Mouse (Mus musculus) hindbrain, embryonic 14.5 days (tissue): ENCODE measurements around the gene Nfix. TPM values are rescaled to one million over a fixed set of nuclear protein-coding genes. Genes with fewer than 3 reads are reported as not detected.

Experiments
- ATAC-seq: fragments of 200-750 bp; cut with Nextera tagmentation; 2 replicates; pipeline ENCODE4 v1.8.0; 2017; ENCODE audit warnings: moderate number of reproducible peaks, mild to moderate bottlenecking, moderate TSS enrichment, moderate library complexity; ENCODE audit not compliant: low FRiP score
- DNase-seq: peaks from one replicate; pipeline ENCODE4 v3.0.0-alpha.2; 2015; ENCODE audit warnings: low spot score
- H3K27ac ChIP-seq: fragments of 300-500 bp; sonication (generic); 2 replicates; pipeline ENCODE4 v1.5.1; 2014; ENCODE audit warnings: mild to moderate bottlenecking, moderate library complexity
- H3K27me3 ChIP-seq: fragments of 300-500 bp; sonication (generic); 2 replicates; pipeline ENCODE4 v1.6.1; 2014; ENCODE audit warnings: mild to moderate bottlenecking, low read length, mixed read lengths; ENCODE audit not compliant: control insufficient read depth, insufficient read depth
- H3K36me3 ChIP-seq: fragments of 300-500 bp; sonication (generic); replicated peaks from 2 replicates; pipeline ENCODE4 v1.6.1; 2014; ENCODE audit not compliant: control insufficient read depth, insufficient read depth
- H3K4me1 ChIP-seq: fragments of 300-500 bp; sonication (generic); replicated peaks from 2 replicates; pipeline ENCODE4 v1.6.1; 2014; ENCODE audit warnings: antibody characterized with exemption, low read length, mixed read lengths; ENCODE audit not compliant: control insufficient read depth, insufficient read depth
- H3K4me2 ChIP-seq: fragments of 300-500 bp; sonication (generic); replicated peaks from 2 replicates; pipeline ENCODE4 v1.6.1; 2014; ENCODE audit warnings: mild to moderate bottlenecking, moderate library complexity
- H3K4me3 ChIP-seq: fragments of 300-500 bp; sonication (generic); replicated peaks from 2 replicates; pipeline ENCODE4 v1.5.1; 2014; ENCODE audit warnings: mild to moderate bottlenecking, low read length
- H3K9ac ChIP-seq: fragments of 300-500 bp; sonication (generic); 2 replicates; pipeline ENCODE4 v1.6.1; 2014
- H3K9me3 ChIP-seq: fragments of 300-500 bp; sonication (generic); 2 replicates; pipeline ENCODE4 v1.6.1; 2016; ENCODE audit warnings: low read length; ENCODE audit not compliant: control insufficient read depth
- WGBS: fragments of 180-500 bp; shearing (Covaris S2); extraction: QIAGEN DNeasy Blood & Tissue Kit; methylation state at CpG from one replicate; pipeline ENCODE4 v1.1.7; 2014; 5-methylcytosine and 5-hydroxymethylcytosine counted together
- polyA plus RNA-seq: library from polyadenylated mRNA; unstranded; fragments of >200 nt; fragmentation: Nextera tagmentation; extraction: Ambion mirVana; gene quantifications from 2 replicates; pipeline ENCODE4 v1.2.1, GENCODE M21; 2014

Nfix gene
- polyA plus RNA-seq, 1 experiment from 2014 or later = 82.4 TPM

DNA sequence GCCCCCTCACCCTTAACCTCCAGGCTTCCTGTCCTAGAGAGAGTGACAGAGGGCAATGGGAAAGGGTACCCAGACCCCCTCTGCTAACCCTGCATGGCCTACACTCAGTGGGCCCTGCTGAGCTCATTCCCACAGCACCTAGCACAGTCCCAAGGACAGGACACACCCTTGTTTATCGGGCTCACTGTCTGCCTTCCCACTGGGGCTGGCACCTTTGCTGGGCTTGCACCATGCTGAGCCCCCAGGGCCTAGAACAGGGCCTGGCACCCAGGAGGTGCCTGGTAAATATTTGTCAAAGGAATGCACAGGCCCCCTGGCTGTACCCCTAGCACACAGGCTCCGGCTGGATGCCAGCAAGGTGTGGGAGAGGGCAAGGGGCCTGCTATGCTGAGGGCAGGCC lies 9.6 kb downstream of the Nfix start:
- Histone ChIP-seq H3K27me3 (peaks cover 89% of the 10 kb centered on the region), H3K9me3 (no peaks in the 10 kb centered on the region), H3K4me2 (no peak overlapping the region), H3K4me3 (no peak overlapping the region), H3K9ac (peak overlapping the region; percentile 40; the same call in 1 of the 2 replicates), H3K27ac (no peak overlapping the region), H3K36me3 (no peaks in the 10 kb centered on the region), H3K4me1 (peaks cover 50% of the 10 kb centered on the region)
- no peak for ATAC-seq
- 70% methylated on average over 2 of the region's 2 CpGs for WGBS
- no peak for DNase-seq

GRCm38 (mm10) chr8:84789855-84790486 lies 10.2 kb downstream of the Nfix start:
- WGBS = 68% methylated on average over 9 of the region's 9 CpGs
- H3K27ac ChIP-seq = no peak overlapping the region
- DNase-seq (no peak), ATAC-seq (no peak)
- no peak overlapping the region for H3K9ac ChIP-seq
- no peak overlapping the region for H3K4me2 ChIP-seq
- no peaks in the 10 kb centered on the region for H3K9me3 ChIP-seq
- no peaks in the 10 kb centered on the region for H3K36me3 ChIP-seq
- no peak overlapping the region for H3K4me3 ChIP-seq
- peaks cover 49% of the 10 kb centered on the region for H3K4me1 ChIP-seq
- H3K27me3 ChIP-seq = peaks cover 92% of the 10 kb centered on the region

DNA sequence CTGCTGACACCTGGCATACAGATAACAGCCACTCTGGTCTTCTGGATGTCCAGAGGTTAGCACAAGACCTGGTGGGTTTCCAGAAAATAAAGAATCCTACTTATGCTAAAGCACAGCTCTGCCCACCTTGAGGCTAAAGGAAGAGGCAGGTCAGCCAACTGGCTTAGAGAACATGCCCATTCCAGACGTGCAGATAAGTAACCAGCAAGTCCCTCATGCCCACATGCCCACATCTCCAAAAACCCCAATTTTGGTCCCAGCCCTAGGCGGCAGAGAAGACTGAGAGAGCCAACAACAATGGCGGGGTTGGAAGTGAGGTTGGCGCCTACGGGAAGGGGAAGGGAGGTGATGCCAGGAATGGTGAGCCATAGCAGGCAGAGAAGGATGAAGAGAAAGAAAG lies 10.8 kb downstream of the Nfix start:
- no peaks in the 10 kb centered on the region for H3K9me3 ChIP-seq
- no peak overlapping the region for H3K4me3 ChIP-seq
- no peak for DNase-seq
- 54% methylated on average over 5 of the region's 5 CpGs for WGBS
- ATAC-seq = no peak
- H3K4me1 ChIP-seq = peaks cover 49% of the 10 kb centered on the region
- H3K36me3 ChIP-seq = no peaks in the 10 kb centered on the region
- no peak overlapping the region for H3K4me2 ChIP-seq
- H3K9ac ChIP-seq = no peak overlapping the region
- H3K27me3 ChIP-seq = peaks cover 92% of the 10 kb centered on the region
- no peak overlapping the region for H3K27ac ChIP-seq

- H3K4me2 ChIP-seq = no peak overlapping the region
- peaks cover 52% of the 10 kb centered on the region for H3K4me1 ChIP-seq
Observed at GRCm38 (mm10) chr8:84788896-84789295, 11.2 kb downstream of the Nfix start.

GRCm38 (mm10) chr8:84787523-84788302 lies 12.4 kb downstream of the Nfix start:
- H3K27me3 ChIP-seq = peaks cover 91% of the 10 kb centered on the region
- H3K9me3 ChIP-seq = no peaks in the 10 kb centered on the region
- H3K4me3 ChIP-seq = no peak overlapping the region
- no peak overlapping the region for H3K9ac ChIP-seq
- 14% methylated on average over 14 of the region's 14 CpGs for WGBS
- H3K4me2 ChIP-seq = no peak overlapping the region
- H3K36me3 ChIP-seq = no peaks in the 10 kb centered on the region
- DNase-seq (no peak), ATAC-seq (no peak)
- H3K4me1 ChIP-seq = peaks cover 51% of the 10 kb centered on the region
- no peak overlapping the region for H3K27ac ChIP-seq

More at GRCm38 (mm10) chr8:84788896-84789295, 11.2 kb downstream of the Nfix start:
- Histone ChIP-seq H3K9me3 (no peaks in the 10 kb centered on the region), H3K4me3 (no peak overlapping the region), H3K27ac (no peak overlapping the region), H3K9ac (0 out of 2 replicates have a peak overlapping the region, but pooled peaks have one; percentile 7), H3K36me3 (no peaks in the 10 kb centered on the region), H3K27me3 (peaks cover 92% of the 10 kb centered on the region)
- WGBS = 16% methylated on average over 11 of the region's 11 CpGs
- ATAC-seq (no peak), DNase-seq (no peak)

DNA sequence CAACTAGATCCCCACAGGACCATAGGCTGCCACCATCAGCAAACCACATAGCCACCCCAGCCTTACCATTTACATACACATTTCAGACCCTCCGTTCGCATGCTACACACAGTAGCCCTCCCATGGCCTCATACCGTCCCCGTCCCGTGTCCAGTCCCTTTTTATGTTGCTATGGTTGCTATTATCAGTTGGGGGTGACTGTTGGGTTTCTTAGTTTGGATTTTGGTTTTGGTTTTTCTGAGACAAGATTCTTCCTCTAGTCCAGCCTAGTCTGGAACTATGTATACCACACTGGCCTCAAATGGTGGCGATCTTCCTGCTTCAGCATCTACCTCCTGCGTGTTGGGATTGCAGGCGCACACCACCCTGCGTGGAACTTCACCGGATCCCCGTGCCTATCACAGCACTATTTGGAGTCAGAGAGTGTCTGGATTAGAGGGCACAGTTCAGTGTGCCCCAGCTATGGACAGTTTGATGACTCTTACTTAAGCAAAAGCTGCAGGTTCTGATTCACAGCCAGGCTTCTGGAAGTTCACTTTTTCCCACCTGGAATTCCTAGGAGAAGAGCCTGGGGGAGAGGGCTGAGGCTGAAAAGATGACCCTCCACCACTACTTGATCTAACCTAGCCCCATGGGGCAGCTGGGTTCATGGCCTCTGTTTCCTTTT lies 13.2 kb downstream of the Nfix start:
- Histone ChIP-seq H3K4me3 (no peak overlapping the region), H3K27ac (no peak overlapping the region), H3K4me2 (no peak overlapping the region), H3K36me3 (no peaks in the 10 kb centered on the region), H3K9ac (no peak overlapping the region; the same call in none of the 2 replicates), H3K9me3 (no peaks in the 10 kb centered on the region), H3K4me1 (peaks cover 47% of the 10 kb centered on the region), H3K27me3 (peaks cover 94% of the 10 kb centered on the region)
- 13% methylated on average over 11 of the region's 11 CpGs for WGBS
- no peak for ATAC-seq
- DNase-seq = no peak

DNA sequence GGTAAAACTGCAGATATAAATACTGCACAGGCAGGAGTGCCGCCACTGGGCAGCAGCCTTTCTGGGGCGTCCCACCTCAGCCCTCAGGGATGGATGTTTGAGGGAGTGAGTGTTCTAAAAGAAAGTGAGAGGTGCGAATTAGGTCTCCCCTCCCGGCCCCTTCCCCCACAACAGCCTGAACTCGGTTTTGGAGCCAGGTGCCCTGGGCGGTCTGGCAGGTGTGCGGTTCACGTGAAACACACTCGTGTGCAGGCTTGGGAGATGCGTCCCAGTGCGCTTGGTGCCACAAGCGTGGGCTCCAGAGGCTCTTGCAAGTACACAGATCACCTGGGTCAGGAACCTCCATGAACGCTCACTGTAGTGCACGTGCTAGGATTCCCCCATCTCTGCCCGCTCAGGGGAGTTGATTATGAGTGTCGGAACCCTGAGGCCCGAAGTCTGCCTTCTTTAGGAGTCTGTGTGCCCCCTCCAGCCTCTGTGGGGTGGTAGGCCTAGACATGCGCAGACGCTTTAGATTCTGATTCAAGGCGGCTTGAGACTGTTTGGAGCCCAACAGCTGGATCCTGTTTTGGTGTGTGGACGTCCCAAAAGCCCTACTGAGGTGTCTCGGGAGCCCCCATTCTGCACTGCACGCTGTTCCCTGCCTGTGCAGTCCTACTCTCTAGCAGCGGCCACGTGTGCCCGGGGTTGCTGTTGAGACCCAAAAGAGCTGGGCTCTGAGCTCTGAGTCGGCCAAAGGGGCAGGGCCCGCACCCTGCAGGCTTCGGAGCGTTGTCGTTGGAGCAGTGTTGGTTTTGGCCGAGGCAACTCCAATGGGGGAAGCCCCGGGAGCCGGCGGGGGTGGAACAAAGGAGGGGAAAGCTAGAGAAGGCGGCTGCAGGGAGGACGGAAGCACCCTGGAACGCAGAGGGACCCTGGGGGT lies 14.1 kb downstream of the Nfix start:
- Histone ChIP-seq H3K4me3 (peak overlapping the region; percentile 6), H3K4me2 (peak overlapping the region; percentile 45; the same call in 1 of the 2 replicates), H3K4me1 (peaks cover 50% of the 10 kb centered on the region), H3K9me3 (no peaks in the 10 kb centered on the region), H3K27me3 (peaks cover 95% of the 10 kb centered on the region), H3K36me3 (no peaks in the 10 kb centered on the region), H3K9ac (no peak overlapping the region; the same call in 1 of the 2 replicates), H3K27ac (no peak overlapping the region)
- DNase-seq = no peak
- ATAC-seq = peak; percentile 28; the same call in 1 of the 2 replicates
- WGBS = 6% methylated on average over 38 of the region's 38 CpGs

GRCm38 (mm10) chr8:84785506-84785755 lies 14.7 kb downstream of the Nfix start:
- Histone ChIP-seq H3K9me3 (no peaks in the 10 kb centered on the region), H3K4me2 (peak overlapping the region; percentile 45), H3K4me1 (peaks cover 45% of the 10 kb centered on the region), H3K9ac (no peak overlapping the region), H3K4me3 (no peak overlapping the region), H3K36me3 (no peaks in the 10 kb centered on the region), H3K27me3 (peaks cover 95% of the 10 kb centered on the region), H3K27ac (no peak overlapping the region)
- 8% methylated on average over 11 of the region's 11 CpGs for WGBS
- ATAC-seq (no peak), DNase-seq (no peak)
